Mouse (Mus musculus) heart, postnatal 0 days (tissue): ENCODE measurements at regions not wholly inside any gene's neighbourhood (a gene's known extent, or its start where the extent isn't known, plus 50 kb on each side); places are given as distances from the start of the nearest gene placed in this dataset.

Experiments
- ATAC-seq: fragments of 200-750 bp; cut with Nextera tagmentation; 2 replicates; pipeline ENCODE4 v1.8.0; 2017; ENCODE audit warnings: low read depth, moderate number of reproducible peaks, moderate library complexity; ENCODE audit not compliant: insufficient read depth
- DNase-seq: peaks from one replicate; pipeline ENCODE4 v3.0.0-alpha.2; 2016; ENCODE audit warnings: low spot score
- H3K27ac ChIP-seq: fragments of 300-500 bp; sonication (generic); 2 replicates; pipeline ENCODE4 v1.5.1; 2014; ENCODE audit warnings: low read depth, mild to moderate bottlenecking
- H3K27me3 ChIP-seq: fragments of 300-500 bp; sonication (generic); 2 replicates; pipeline ENCODE4 v1.6.1; 2014; ENCODE audit warnings: low read length, mixed read lengths; ENCODE audit not compliant: control insufficient read depth, insufficient read depth
- H3K36me3 ChIP-seq: fragments of 300-500 bp; sonication (generic); replicated peaks from 2 replicates; pipeline ENCODE4 v1.6.1; 2014; ENCODE audit warnings: low read length, mixed read lengths; ENCODE audit not compliant: control insufficient read depth, insufficient read depth
- H3K4me1 ChIP-seq: fragments of 300-500 bp; sonication (generic); 2 replicates; pipeline ENCODE4 v1.6.1; 2014; ENCODE audit warnings: antibody characterized with exemption; ENCODE audit not compliant: control insufficient read depth, insufficient read depth
- H3K4me2 ChIP-seq: fragments of 300-500 bp; sonication (generic); 2 replicates; pipeline ENCODE4 v1.6.1; 2014; ENCODE audit warnings: low read depth, mild to moderate bottlenecking, low read length, moderate library complexity
- H3K4me3 ChIP-seq: fragments of 300-500 bp; sonication (generic); 2 replicates; pipeline ENCODE4 v1.5.1; 2014; ENCODE audit warnings: low read depth, low read length
- H3K9ac ChIP-seq: fragments of 300-500 bp; sonication (generic); replicated peaks from 2 replicates; pipeline ENCODE4 v1.6.1; 2014; ENCODE audit warnings: low read depth, low read length, mixed read lengths
- H3K9me3 ChIP-seq: fragments of 300-500 bp; sonication (generic); replicated peaks from 2 replicates; pipeline ENCODE4 v1.6.1; 2016; ENCODE audit warnings: low read length; ENCODE audit not compliant: control insufficient read depth
- CTCF ChIP-seq: IDR thresholded peaks from 2 replicates; pipeline ENCODE4 v1.5.1; 2016; ENCODE audit warnings: antibody characterized with exemption, control low read depth, low read depth
- EP300 ChIP-seq: IDR thresholded peaks from 2 replicates; pipeline ENCODE4 v1.6.1; 2016; ENCODE audit warnings: antibody characterized with exemption, low read depth
- WGBS: fragments of 180-500 bp; shearing (Covaris S2); extraction: QIAGEN DNeasy Blood & Tissue Kit; methylation state at CpG from one replicate; pipeline ENCODE4 v1.1.7; 2014; 5-methylcytosine and 5-hydroxymethylcytosine counted together

GRCm38 (mm10) chr10:118081636-118082166 is 59.9 kb upstream of the Mdm1 start:
- peaks cover 3% of the 10 kb centered on the region for H3K9me3 ChIP-seq
- H3K27ac ChIP-seq = no peak overlapping the region
- H3K4me1 ChIP-seq = no peaks in the 10 kb centered on the region
- no peaks in the 10 kb centered on the region for H3K27me3 ChIP-seq
- no peak overlapping the region for H3K4me3 ChIP-seq
- ATAC-seq (no peak), DNase-seq (no peak)
- H3K36me3 ChIP-seq = no peaks in the 10 kb centered on the region
- no peak overlapping the region for H3K4me2 ChIP-seq
- TF ChIP-seq CTCF (no peak), EP300 (no peak)
- WGBS = 85% methylated on average over 5 of the region's 5 CpGs
- H3K9ac ChIP-seq = no peak overlapping the region

DNA sequence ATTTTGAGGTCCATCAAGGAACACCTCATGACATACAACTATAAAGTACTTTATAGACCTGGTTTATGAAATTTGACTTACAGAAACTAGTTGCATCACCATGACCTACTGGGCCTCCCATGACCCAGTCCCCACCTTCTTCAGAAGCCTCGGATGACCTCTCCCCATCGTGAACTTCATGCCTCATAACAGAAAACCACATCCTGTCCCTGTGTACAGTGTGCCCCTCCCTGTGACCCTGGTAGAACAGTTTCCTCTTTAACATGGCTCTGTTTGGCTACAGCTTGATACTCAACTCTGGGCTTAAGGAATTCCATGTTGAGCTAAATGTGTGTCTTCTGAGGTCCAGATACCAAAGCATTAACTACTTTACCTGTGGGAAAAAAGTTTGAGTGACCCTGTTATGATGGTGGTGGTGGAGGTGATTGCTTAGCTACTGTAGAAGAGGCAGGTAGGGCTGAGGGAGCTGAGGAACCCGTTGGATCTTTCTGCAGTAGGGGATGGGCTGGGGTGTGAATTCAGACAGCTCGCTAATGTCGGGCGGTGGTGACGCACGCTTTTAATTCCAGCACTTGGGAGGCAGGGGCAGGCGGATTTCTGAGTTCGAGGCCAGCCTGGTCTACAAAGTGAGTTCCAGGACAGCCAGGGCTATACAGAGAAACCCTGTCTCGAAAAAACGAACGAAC is 58.4 kb upstream of the Mdm1 start:
- no peak overlapping the region for H3K4me3 ChIP-seq
- no peaks in the 10 kb centered on the region for H3K4me1 ChIP-seq
- 80% methylated on average over 13 of the region's 13 CpGs for WGBS
- H3K9ac ChIP-seq = no peak overlapping the region
- DNase-seq = no peak
- H3K36me3 ChIP-seq = no peaks in the 10 kb centered on the region
- TF ChIP-seq CTCF (no peak), EP300 (no peak)
- no peak overlapping the region for H3K4me2 ChIP-seq
- H3K27ac ChIP-seq = peak overlapping the region; percentile 22; the same call in 1 of the 2 replicates
- no peak for ATAC-seq
- no peaks in the 10 kb centered on the region for H3K9me3 ChIP-seq
- no peaks in the 10 kb centered on the region for H3K27me3 ChIP-seq

- ATAC-seq (no peak), DNase-seq (no peak)
- H3K9me3 ChIP-seq = no peaks in the 10 kb centered on the region
- H3K4me1 ChIP-seq = no peaks in the 10 kb centered on the region
- H3K36me3 ChIP-seq = no peaks in the 10 kb centered on the region
- no peak overlapping the region for H3K4me2 ChIP-seq
- no peak overlapping the region; the same call in 1 of the 2 replicates for H3K27ac ChIP-seq
- TF ChIP-seq EP300 (no peak), CTCF (no peak)
- H3K9ac ChIP-seq = no peak overlapping the region
- no peak overlapping the region for H3K4me3 ChIP-seq
- H3K27me3 ChIP-seq = no peaks in the 10 kb centered on the region
- 80% methylated on average over 8 of the region's 8 CpGs for WGBS
Observed at GRCm38 (mm10) chr10:118083721-118084075, 57.9 kb upstream of the Mdm1 start.

GRCm38 (mm10) chr10:118085046-118085983 is 56.3 kb upstream of the Mdm1 start:
- no peak for DNase-seq
- WGBS = 85% methylated on average over 16 of the region's 16 CpGs
- no peaks in the 10 kb centered on the region for H3K9me3 ChIP-seq

GRCm38 (mm10) chr10:118087570-118088340 is 53.9 kb upstream of the Mdm1 start:
- TF ChIP-seq CTCF (no peak), EP300 (no peak)
- 23% methylated on average over 12 of the region's 12 CpGs for WGBS
- no peak for DNase-seq
- Histone ChIP-seq H3K27me3 (no peaks in the 10 kb centered on the region), H3K4me3 (no peak overlapping the region), H3K9ac (no peak overlapping the region), H3K9me3 (no peaks in the 10 kb centered on the region), H3K36me3 (no peaks in the 10 kb centered on the region), H3K4me1 (no peaks in the 10 kb centered on the region), H3K27ac (no peak overlapping the region), H3K4me2 (no peak overlapping the region)
- no peak for ATAC-seq

More at GRCm38 (mm10) chr10:118085046-118085983, 56.3 kb upstream of the Mdm1 start:
- no peak for ATAC-seq
- TF ChIP-seq CTCF (no peak), EP300 (no peak)
- H3K4me3 ChIP-seq = no peak overlapping the region
- H3K27me3 ChIP-seq = no peaks in the 10 kb centered on the region
- H3K9ac ChIP-seq = no peak overlapping the region
- H3K36me3 ChIP-seq = no peaks in the 10 kb centered on the region
- H3K27ac ChIP-seq = no peak overlapping the region
- H3K4me2 ChIP-seq = no peak overlapping the region
- H3K4me1 ChIP-seq = no peaks in the 10 kb centered on the region
